Mouse (Mus musculus) MEL (cell line): ENCODE results near the gene Gm6993. TPM values are rescaled to one million over a fixed set of nuclear protein-coding genes. Genes with fewer than 3 reads are reported as not detected.

Experiments
- DNase-seq: peaks from one replicate; pipeline ENCODE4 v3.0.0; 2011; ENCODE audit warnings: low read depth, low spot score
- H3K27ac ChIP-seq: 2 replicates; pipeline ENCODE4 v1.5.1; 2012; ENCODE audit warnings: low read depth, mild to moderate bottlenecking, control low read depth, low read length, moderate library complexity; ENCODE audit not compliant: control insufficient read depth
- H3K27me3 ChIP-seq, 2 experiments: fragments of 150-350 bp in 1 of 2; sonication (generic) in 1 of 2; 2 replicates each; pipeline ENCODE4 v1.6.1; 2012; ENCODE audit warnings: low read length in 2 of 2, mild to moderate bottlenecking in 2 of 2, improper control_type of control experiment in 1 of 2, moderate library complexity in 1 of 2; ENCODE audit not compliant: insufficient read depth in 2 of 2, control insufficient read depth in 1 of 2
- H3K36me3 ChIP-seq, 2 experiments: 2 replicates each; pipeline ENCODE4 v1.6.1; 2012 to 2014; ENCODE audit warnings: low read length in 2 of 2, improper control_type of control experiment in 1 of 2, inconsistent platforms in 1 of 2, mild to moderate bottlenecking in 1 of 2; ENCODE audit not compliant: insufficient read depth in 2 of 2, control insufficient read depth in 1 of 2
- H3K4me1 ChIP-seq, 2 experiments: fragments of 150-350 bp in 1 of 2; sonication (generic) in 1 of 2; 2 replicates each; pipeline ENCODE4 v1.6.1; 2012; ENCODE audit warnings: low read length in 2 of 2, improper control_type of control experiment in 1 of 2, mild to moderate bottlenecking in 1 of 2; ENCODE audit not compliant: insufficient read depth in 2 of 2, control insufficient read depth in 1 of 2
- H3K4me3 ChIP-seq, 2 experiments: fragments of 150-350 bp in 1 of 2; sonication (generic) in 1 of 2; 2 replicates each; pipeline ENCODE4 v1.5.1; 2012; ENCODE audit warnings: low read depth in 2 of 2, low read length in 2 of 2, mild to moderate bottlenecking in 2 of 2, moderate library complexity in 2 of 2, control low read depth in 1 of 2, improper control_type of control experiment in 1 of 2; ENCODE audit not compliant: control insufficient read depth in 1 of 2, insufficient read depth in 1 of 2
- H3K79me2 ChIP-seq: 2 replicates; pipeline ENCODE4 v1.6.1; 2012; ENCODE audit warnings: mild to moderate bottlenecking, low read length, moderate library complexity; ENCODE audit not compliant: control insufficient read depth, poor library complexity, insufficient read depth
- H3K9ac ChIP-seq: 2 replicates; pipeline ENCODE4 v1.6.1; 2012; ENCODE audit warnings: low read depth, mild to moderate bottlenecking, control low read depth, low read length, moderate library complexity; ENCODE audit not compliant: control insufficient read depth, poor library complexity, severe bottlenecking
- H3K9me3 ChIP-seq: fragments of 150-350 bp; sonication (generic); replicated peaks from 2 replicates; pipeline ENCODE4 v1.6.1; 2012; ENCODE audit warnings: mild to moderate bottlenecking, low read length, improper control_type of control experiment, moderate library complexity; ENCODE audit not compliant: insufficient read depth
- BHLHE40 ChIP-seq: IDR thresholded peaks from 2 replicates; pipeline ENCODE4 v1.6.1; 2012; ENCODE audit warnings: low read depth, mild to moderate bottlenecking, inconsistent platforms, low read length, improper control_type of control experiment, borderline replicate concordance
- CTCF ChIP-seq, 3 experiments: IDR thresholded peaks in 2 of 3; conservative IDR thresholded peaks in 1 of 3; 2 replicates each; pipeline ENCODE4 v1.5.1; 2011 to 2012; ENCODE audit warnings: low read length in 3 of 3, low read depth in 2 of 3, mild to moderate bottlenecking in 2 of 3, improper control_type of control experiment in 1 of 3, inconsistent platforms in 1 of 3, mixed read lengths in 1 of 3, moderate library complexity in 1 of 3; ENCODE audit not compliant: control insufficient read depth in 1 of 3, insufficient read depth in 1 of 3, poor library complexity in 1 of 3, severe bottlenecking in 1 of 3
- E2F4 ChIP-seq: IDR thresholded peaks from 2 replicates; pipeline ENCODE4 v1.6.1; 2011; ENCODE audit warnings: low read depth, low read length, improper control_type of control experiment, borderline replicate concordance
- EP300 ChIP-seq, 2 experiments: IDR thresholded peaks; 2 replicates each; pipeline ENCODE4 v1.6.1; 2011; ENCODE audit warnings: improper control_type of control experiment in 2 of 2, low read length in 2 of 2, low read depth in 1 of 2, mild to moderate bottlenecking in 1 of 2
- ETS1 ChIP-seq: IDR thresholded peaks from 2 replicates; pipeline ENCODE4 v1.6.1; 2012; ENCODE audit warnings: low read depth, mild to moderate bottlenecking, inconsistent platforms, low read length, improper control_type of control experiment, moderate library complexity
- GABPA ChIP-seq: IDR thresholded peaks from 2 replicates; pipeline ENCODE4 v1.6.1; 2012; ENCODE audit warnings: low read depth, mild to moderate bottlenecking, inconsistent platforms, low read length, improper control_type of control experiment, moderate library complexity
- HCFC1 ChIP-seq: IDR thresholded peaks from 2 replicates; pipeline ENCODE4 v1.6.1; 2012; ENCODE audit warnings: low read depth, mild to moderate bottlenecking, inconsistent platforms, low read length, improper control_type of control experiment, moderate library complexity
- MAX ChIP-seq: IDR thresholded peaks from 2 replicates; pipeline ENCODE4 v1.6.1; 2011; ENCODE audit warnings: low read length, improper control_type of control experiment
- MEF2A ChIP-seq: IDR thresholded peaks from 2 replicates; pipeline ENCODE4 v1.6.1; 2014; ENCODE audit warnings: low read depth, mild to moderate bottlenecking, inconsistent platforms, low read length, improper control_type of control experiment; ENCODE audit not compliant: poor library complexity, insufficient replicate concordance, severe bottlenecking; ENCODE audit errors: extremely low read depth
- MXI1 ChIP-seq: IDR thresholded peaks from 2 replicates; pipeline ENCODE4 v1.6.1; 2011; ENCODE audit warnings: mild to moderate bottlenecking, low read depth, low read length, improper control_type of control experiment
- MYC ChIP-seq: IDR thresholded peaks from 2 replicates; pipeline ENCODE4 v1.6.1; 2011; ENCODE audit warnings: low read depth, mild to moderate bottlenecking, low read length, improper control_type of control experiment, moderate library complexity
- NELFE ChIP-seq: IDR thresholded peaks from 2 replicates; pipeline ENCODE4 v1.6.1; 2011; ENCODE audit warnings: low read depth, low read length, improper control_type of control experiment
- POLR2A ChIP-seq, 2 experiments: IDR thresholded peaks; 2 replicates each; pipeline ENCODE4 v1.6.1; 2011 to 2012; ENCODE audit warnings: low read length in 2 of 2, mild to moderate bottlenecking in 2 of 2, control low read depth in 1 of 2, improper control_type of control experiment in 1 of 2, low read depth in 1 of 2, moderate library complexity in 1 of 2; ENCODE audit not compliant: control insufficient read depth in 1 of 2, insufficient read depth in 1 of 2, poor library complexity in 1 of 2
- POLR2AphosphoS5 ChIP-seq: IDR thresholded peaks from 2 replicates; pipeline ENCODE4 v1.6.1; 2012; ENCODE audit warnings: low read depth, borderline replicate concordance, mild to moderate bottlenecking, inconsistent platforms, low read length, moderate library complexity, mixed read lengths
- RCOR1 ChIP-seq: IDR thresholded peaks from 2 replicates; pipeline ENCODE4 v1.6.1; 2012; ENCODE audit warnings: low read depth, mild to moderate bottlenecking, inconsistent platforms, low read length, improper control_type of control experiment
- SMC3 ChIP-seq: IDR thresholded peaks from 2 replicates; pipeline ENCODE4 v1.6.1; 2011; ENCODE audit warnings: low read depth, low read length, improper control_type of control experiment
- TBP ChIP-seq: IDR thresholded peaks from 2 replicates; pipeline ENCODE4 v1.8.0; 2011; ENCODE audit warnings: low read depth, low read length, improper control_type of control experiment
- TCF12 ChIP-seq: IDR thresholded peaks from 2 replicates; pipeline ENCODE4 v1.6.1; 2014; ENCODE audit warnings: low read depth, mild to moderate bottlenecking, inconsistent platforms, low read length, improper control_type of control experiment, moderate library complexity
- UBTF ChIP-seq: IDR thresholded peaks from 2 replicates; pipeline ENCODE4 v1.6.1; 2012; ENCODE audit warnings: low read depth, mild to moderate bottlenecking, inconsistent platforms, low read length, improper control_type of control experiment, moderate library complexity, borderline replicate concordance; ENCODE audit not compliant: insufficient read depth
- USF1 ChIP-seq: IDR thresholded peaks from 2 replicates; pipeline ENCODE4 v1.6.1; 2014; ENCODE audit warnings: low read depth, mild to moderate bottlenecking, inconsistent platforms, low read length, improper control_type of control experiment, moderate library complexity
- USF2 ChIP-seq, 2 experiments: IDR thresholded peaks; 2 replicates each; pipeline ENCODE4 v1.6.1; 2011 to 2012; ENCODE audit warnings: improper control_type of control experiment in 2 of 2, low read length in 2 of 2, borderline replicate concordance in 1 of 2, inconsistent platforms in 1 of 2, low read depth in 1 of 2, mild to moderate bottlenecking in 1 of 2; ENCODE audit not compliant: insufficient read depth in 1 of 2
- ZKSCAN1 ChIP-seq: IDR thresholded peaks from 2 replicates; pipeline ENCODE4 v1.6.1; 2012; ENCODE audit warnings: low read depth, mild to moderate bottlenecking, inconsistent platforms, low read length, improper control_type of control experiment, moderate library complexity
- ZMIZ1 ChIP-seq: IDR thresholded peaks from 2 replicates; pipeline ENCODE4 v1.6.1; 2012; ENCODE audit warnings: low read depth, mild to moderate bottlenecking, inconsistent platforms, low read length, improper control_type of control experiment, moderate library complexity
- ZNF384 ChIP-seq: IDR thresholded peaks from 2 replicates; pipeline ENCODE4 v1.6.1; 2012; ENCODE audit warnings: low read depth, mild to moderate bottlenecking, inconsistent platforms, low read length, improper control_type of control experiment
- polyA plus RNA-seq, 2 experiments: library from polyadenylated mRNA; stranded (reverse) in 1 of 2; unstranded in 1 of 2; fragments of >175 nt in 1 of 2; fragments of >200 nt in 1 of 2; gene quantifications; 2 replicates each; pipeline versions ENCODE4 v1.2.1 to v1.2.4; 2012; ENCODE audit warnings: low replicate concordance in 2 of 2, low read depth in 1 of 2; ENCODE audit not compliant: insufficient read length in 2 of 2, insufficient read depth in 1 of 2, missing spikeins in 1 of 2
- total RNA-seq: library from RNA; depleted of rRNA; stranded (reverse); fragments of 300-350 nt; gene quantifications from 2 replicates; pipeline ENCODE4 v1.2.3, GENCODE M21; 2012

The Gm6993 gene
- total and polyA plus RNA-seq, 3 experiments, result not detected

- Histone ChIP-seq H3K4me3 (no peak overlapping the region), H3K9me3 (no peaks in the 10 kb centered on the region), H3K27me3 (peaks cover 0 to 2% of the 10 kb centered on the region in 2 experiments; a peak in 2 of 4 replicates), H3K27ac (no peak overlapping the region), H3K79me2 (no peaks in the 10 kb centered on the region), H3K36me3 (no peaks in the 10 kb centered on the region), H3K9ac (no peak overlapping the region), H3K4me1 (no peaks in the 10 kb centered on the region)
- DNase-seq, result no peak
- TF ChIP-seq ZNF384, result no peak
- no peak for TF ChIP-seq USF2 (IDR thresholded peaks at IDR 0.05; ENCODE audit: borderline replicate concordance in 1 of 2, insufficient read depth in 1 of 2, low read depth in 1 of 2, low read length in 2 of 2)
- no peak for TF ChIP-seq BHLHE40
- TF ChIP-seq MAX, result no peak
Observed at GRCm38 (mm10) chr12:31283131-31283530, 42.6 kb downstream of the Gm6993 start.

- H3K36me3 ChIP-seq, result no peaks in the 10 kb centered on the region
- no peak overlapping the region for H3K4me3 ChIP-seq
- TF ChIP-seq TBP (no peak), CTCF (IDR thresholded peaks at IDR 0.05 in 2 of 3, conservative IDR thresholded peaks at IDR 0.05 in 1 of 3; ENCODE audit: control insufficient read depth in 1 of 3, insufficient read depth in 1 of 3, low read depth in 2 of 3, low read length in 3 of 3, poor library complexity in 1 of 3, severe bottlenecking in 1 of 3) (no peak), NELFE (no peak), SMC3 (no peak), HCFC1 (no peak), GABPA (no peak), POLR2A (IDR thresholded peaks at IDR 0.05; ENCODE audit: control insufficient read depth in 1 of 2, insufficient read depth in 1 of 2, low read depth in 1 of 2, low read length in 2 of 2, poor library complexity in 1 of 2) (no peak), ZNF384 (no peak)
- no peak overlapping the region for H3K27ac ChIP-seq
- no peaks in the 10 kb centered on the region for H3K4me1 ChIP-seq
- H3K79me2 ChIP-seq, result no peaks in the 10 kb centered on the region
- H3K9ac ChIP-seq, result no peak overlapping the region
- DNase-seq, result no peak
- H3K27me3 ChIP-seq, result peaks cover 0 to 2% of the 10 kb centered on the region in 2 experiments; a peak in 2 of 4 replicates
- H3K9me3 ChIP-seq, result no peaks in the 10 kb centered on the region
Observed at GRCm38 (mm10) chr12:31283617-31284136, 43.1 kb downstream of the Gm6993 start.

GRCm38 (mm10) chr12:31289046-31289445, 48.5 kb downstream of the Gm6993 start:
- H3K9ac ChIP-seq, result no peak overlapping the region
- TF ChIP-seq MYC (no peak), MEF2A (no peak), ZNF384 (no peak), USF1 (no peak), UBTF (no peak), TCF12 (no peak), GABPA (no peak), MXI1 (no peak), ZMIZ1 (no peak), EP300 (IDR thresholded peaks at IDR 0.05; ENCODE audit: low read depth in 1 of 2, low read length in 2 of 2) (no peak), POLR2AphosphoS5 (no peak), HCFC1 (no peak), POLR2A (IDR thresholded peaks at IDR 0.05; ENCODE audit: control insufficient read depth in 1 of 2, insufficient read depth in 1 of 2, low read depth in 1 of 2, low read length in 2 of 2, poor library complexity in 1 of 2) (no peak), ZKSCAN1 (no peak), RCOR1 (no peak), E2F4 (no peak), ETS1 (no peak), TBP (no peak)
- no peak overlapping the region for H3K4me3 ChIP-seq
- no peaks in the 10 kb centered on the region for H3K36me3 ChIP-seq
- H3K4me1 ChIP-seq, result no peaks in the 10 kb centered on the region
- H3K9me3 ChIP-seq, result no peaks in the 10 kb centered on the region
- no peak overlapping the region for H3K27ac ChIP-seq
- no peak for DNase-seq
- H3K27me3 ChIP-seq, result no peaks in the 10 kb centered on the region; a peak in 4 of 4 replicates
- H3K79me2 ChIP-seq, result no peaks in the 10 kb centered on the region
